Mouse (Mus musculus): ENCODE results near the gene Pde4b.

DNA sequence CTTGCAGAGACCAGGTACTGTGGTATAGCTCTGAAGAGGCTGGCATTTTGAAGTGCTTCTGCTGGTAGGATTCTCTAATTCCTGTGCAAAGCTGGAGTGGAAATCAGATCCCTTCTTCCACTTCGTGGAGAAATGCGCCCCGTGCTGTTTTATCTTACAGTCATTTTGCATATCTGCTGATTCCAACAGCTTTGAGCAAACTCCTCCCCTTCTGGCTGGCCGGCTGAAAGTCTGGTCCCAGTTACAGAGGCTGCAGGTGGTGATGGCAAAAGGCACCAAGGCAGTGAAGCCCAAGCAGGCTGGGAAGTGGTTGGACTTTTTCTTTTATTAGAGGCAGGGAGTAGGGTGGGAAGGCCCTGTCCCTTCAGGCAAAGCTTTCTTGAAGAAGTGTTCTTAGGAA, 481.2 kb downstream of the Pde4b start:
- no peak for TF ChIP-seq CTCF (IDR thresholded peaks at IDR 0.05; ENCODE audit: low read depth, low read length)
- TF ChIP-seq POLR2A (IDR thresholded peaks at IDR 0.05; ENCODE audit: insufficient read depth, low read length), result no peak
- no peak for TF ChIP-seq EP300 (IDR thresholded peaks at IDR 0.05; ENCODE audit: insufficient read depth, low read depth, low read length)

All from ES-Bruce4 (cell line).